ENCODE assay signal across 8 mouse cellular contexts in genomic region chr4:142060455-142061378, GRCm38 (mm10). TPM values are rescaled to one million over a fixed set of nuclear protein-coding genes. Genes with fewer than 3 reads are reported as not detected.
DNase-seq lines count a peak whose midpoint lies in the region; ATAC-seq and TF ChIP-seq lines count a peak whose summit lies in the region.
"Had no signal": no experiment of that assay in that cellular context is flagged by ENCODE, and none has a peak within 500 bp of the region (broad histone marks: within the 10 kb centered on the region; RNA-seq: fewer than 3 reads in every experiment).

No protein-coding gene starts in this region.

- TF ChIP-seq CTCF in lung, postnatal 0 days (IDR thresholded peaks at IDR 0.05): no peak

- WGBS in lung, postnatal 0 days: 46% methylated on average over 18 of the region's 18 CpGs
- WGBS in stomach, embryonic 15.5 days: 53% methylated on average over 18 of the region's 18 CpGs

- intact Hi-C loops in heart, postnatal 10 days (cut with DNase I): no loop called here

- no peak overlapping the region for H3K4me3 ChIP-seq in lung, postnatal 0 days (ENCODE audit: low read depth, low read length)
- no peak overlapping the region for H3K4me3 ChIP-seq in stomach, embryonic 15.5 days (replicated peaks)
- H3K4me3 ChIP-seq: neural tube, embryonic 13.5 days had no signal

- TF ChIP-seq EP300 in lung, postnatal 0 days (IDR thresholded peaks at IDR 0.05): no peak

- H3K4me2 ChIP-seq in lung, postnatal 0 days (replicated peaks; ENCODE audit: low read depth, low read length): no peak overlapping the region
- H3K4me2 ChIP-seq in stomach, embryonic 15.5 days: no peak overlapping the region
- H3K4me2 ChIP-seq: neural tube, embryonic 13.5 days had no signal

- ATAC-seq in lung, postnatal 0 days: peak; percentile 30; the same call in 1 of the 2 replicates
- ATAC-seq in stomach, embryonic 15.5 days (ENCODE audit: insufficient read depth, low FRiP score, low read depth): no peak
- ATAC-seq in erythroid progenitor cell, adult 5-6 weeks (replicated peaks; ENCODE audit: low FRiP score, poor library complexity, severe bottlenecking): no peak

- H3K36me3 ChIP-seq in lung, postnatal 0 days (ENCODE audit: insufficient read depth, low read length): no peaks in the 10 kb centered on the region
- no peaks in the 10 kb centered on the region for H3K36me3 ChIP-seq in stomach, embryonic 15.5 days
- H3K36me3 ChIP-seq: neural tube, embryonic 13.5 days had no signal

- peak; percentile 40 for DNase-seq in lung, postnatal 0 days (ENCODE audit: low spot score)
- DNase-seq in lung, adult 18-20 months: no peak
- DNase-seq in cerebellum, postnatal 14 days: peak; percentile 97
- peak; percentile 73 to 79 for DNase-seq in heart, postnatal 10 days
- DNase-seq in gastrocnemius, postnatal 10 days: no peak

- no peak overlapping the region for H3K27ac ChIP-seq in lung, postnatal 0 days (ENCODE audit: low read length)
- H3K27ac ChIP-seq in stomach, embryonic 15.5 days: peak overlapping the region; percentile 11; the same call in 1 of the 2 replicates
- H3K27ac ChIP-seq: neural tube, embryonic 13.5 days had no signal

- no peak overlapping the region for H3K9ac ChIP-seq in lung, postnatal 0 days (replicated peaks; ENCODE audit: low read depth)
- H3K9ac ChIP-seq in stomach, embryonic 15.5 days: no peak overlapping the region
- H3K9ac ChIP-seq: neural tube, embryonic 13.5 days had no signal

- H3K9me3 ChIP-seq in lung, postnatal 0 days (ENCODE audit: low read length): no peaks in the 10 kb centered on the region
- no peaks in the 10 kb centered on the region for H3K9me3 ChIP-seq in stomach, embryonic 15.5 days
- H3K9me3 ChIP-seq: neural tube, embryonic 13.5 days had no signal

- H3K27me3 ChIP-seq in lung, postnatal 0 days (replicated peaks; ENCODE audit: insufficient read depth, low read length): no peaks in the 10 kb centered on the region
- no peaks in the 10 kb centered on the region for H3K27me3 ChIP-seq in stomach, embryonic 15.5 days (replicated peaks)
- H3K27me3 ChIP-seq: neural tube, embryonic 13.5 days had no signal

- H3K4me1 ChIP-seq in lung, postnatal 0 days (ENCODE audit: insufficient read depth, low read depth, low read length): peaks cover 4% of the 10 kb centered on the region; the same call in 1 of the 2 replicates
- H3K4me1 ChIP-seq in stomach, embryonic 15.5 days: peaks cover 43% of the 10 kb centered on the region

RNA-seq across cellular contexts. Expression of gene Tmem51, which starts 23.4 kb away (rescaled TPM):
- polyA plus RNA-seq in lung, postnatal 0 days (2015; fragmentation: Nextera tagmentation; extraction: Ambion mirVana): 18.9 and 22.1 TPM in 2 replicates
- 10 to 100 TPM; 23.2 to 26.9 TPM for total RNA-seq in heart, postnatal 10 days (2021)
- polyA plus RNA-seq in stomach, embryonic 15.5 days (2015; fragmentation: Nextera tagmentation; extraction: Ambion mirVana): 62.4 and 64.8 TPM in 2 replicates
- 1.8 TPM in 1 of 2 replicates, not detected in the other for total RNA-seq in erythroid progenitor cell, adult 5-6 weeks (2015; ENCODE audit: low replicate concordance)
- 1.2 and 1.4 TPM in 2 replicates for total RNA-seq in erythroid progenitor cell, adult 5-6 weeks (2017; ENCODE audit: low replicate concordance)
- total RNA-seq in gastrocnemius, postnatal 10 days (2021): 1 to 10 TPM; 4.3 to 4.9 TPM

RNA-seq across cellular contexts. Expression of gene Fhad1, which starts 45.8 kb away (rescaled TPM):
- polyA plus RNA-seq in lung, postnatal 0 days (2015; fragmentation: Nextera tagmentation; extraction: Ambion mirVana): 6.5 and 8.3 TPM in 2 replicates
- total RNA-seq in heart, postnatal 10 days (2021): 1 to 10 TPM in 1 of 2 experiments, not detected in 1; 1.2 TPM
- polyA plus RNA-seq in stomach, embryonic 15.5 days (2015; fragmentation: Nextera tagmentation; extraction: Ambion mirVana): 2.0 and 2.7 TPM in 2 replicates
- total RNA-seq in erythroid progenitor cell, adult 5-6 weeks (2015; ENCODE audit: low replicate concordance): not detected in 2 replicates
- total RNA-seq in erythroid progenitor cell, adult 5-6 weeks (2017; ENCODE audit: low replicate concordance): not detected in 2 replicates
- total RNA-seq in gastrocnemius, postnatal 10 days (2021): 1 to 10 TPM; 2.1 to 4.5 TPM

Comparison
In these comparisons a context has a peak if more than half of its experiments do, and no peak if none do; other contexts are left out.
1. DNase-seq: peak in lung, postnatal 0 days (single experiment), cerebellum, postnatal 14 days (2 of 2) and heart, postnatal 10 days (2 of 2); none in lung, adult 18-20 months (0 of 2) and gastrocnemius, postnatal 10 days (single experiment).
2. RNA of gene Tmem51, which starts 23.4 kb away (total RNA-seq): 23.2 to 26.9 TPM in heart, postnatal 10 days; 4.3 to 4.9 TPM in gastrocnemius, postnatal 10 days and 1.2 to 1.8 TPM in erythroid progenitor cell, adult 5-6 weeks; every median in the first group is over 4 times any median in the second.